Mouse (Mus musculus): ENCODE measurements around the gene C130050O18Rik. TPM values are rescaled to one million over a fixed set of nuclear protein-coding genes. Genes with fewer than 3 reads are reported as not detected.
A peak's percentile ranks its signal among the peaks of the same experiment; 100 is the strongest.

Gene C130050O18Rik
- polyA plus RNA-seq, 1 experiment from 2014 or later = 0.18 TPM

DNA sequence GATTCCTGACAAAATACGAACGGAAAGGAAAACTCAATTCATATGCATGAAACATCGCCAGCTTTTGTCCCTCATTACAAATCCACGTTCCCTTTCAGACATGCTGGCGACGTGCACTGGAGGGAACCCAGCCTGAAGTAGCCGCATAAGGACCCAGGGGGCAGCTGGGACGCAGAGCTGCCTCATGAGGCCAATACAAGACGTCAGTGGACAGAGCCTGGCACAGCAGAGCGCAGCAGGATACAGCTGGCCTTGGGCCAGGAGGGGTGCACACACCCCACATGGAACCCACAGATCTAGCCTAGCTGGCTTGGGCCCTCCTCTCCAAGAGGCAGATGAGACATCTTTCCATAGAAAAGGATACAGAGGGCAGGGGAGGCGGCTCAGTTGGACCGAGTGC lies 33.4 kb downstream of the C130050O18Rik start:
- no peak for ATAC-seq (replicated peaks)
- peak overlapping the region; percentile 53 for H3K27ac ChIP-seq
- no peak overlapping the region for H3K9ac ChIP-seq
- WGBS = 46% methylated on average over 12 of the region's 12 CpGs
- H3K27me3 ChIP-seq (replicated peaks) = no peaks in the 10 kb centered on the region
- no peaks in the 10 kb centered on the region for H3K36me3 ChIP-seq (replicated peaks)
- H3K9me3 ChIP-seq = no peaks in the 10 kb centered on the region
- H3K4me2 ChIP-seq = no peak overlapping the region
- H3K4me3 ChIP-seq = no peak overlapping the region
- H3K4me1 ChIP-seq = peaks cover 29% of the 10 kb centered on the region

DNA sequence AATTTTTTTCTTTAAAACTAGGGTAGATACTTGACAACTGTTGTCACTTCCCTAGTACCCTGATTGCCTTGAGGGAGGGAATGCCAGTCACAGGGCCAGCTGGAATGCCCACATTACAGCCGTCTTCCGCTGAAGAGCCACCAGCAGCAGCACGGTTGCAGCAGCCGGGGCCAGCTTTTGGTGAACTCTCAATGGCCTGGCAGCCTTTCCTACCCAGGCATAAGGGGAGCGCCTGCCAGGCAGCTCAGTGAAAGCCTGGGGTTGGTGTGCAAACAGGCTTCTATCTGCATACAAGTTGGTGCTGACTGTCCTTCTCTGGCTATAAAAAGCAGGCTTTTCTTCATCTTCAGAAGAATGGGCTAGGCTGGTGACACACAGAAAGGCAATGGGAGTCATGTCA lies 35.4 kb downstream of the C130050O18Rik start:
- Histone ChIP-seq H3K27me3 (replicated peaks) (no peaks in the 10 kb centered on the region), H3K36me3 (replicated peaks) (no peaks in the 10 kb centered on the region), H3K4me2 (no peak overlapping the region), H3K9ac (no peak overlapping the region), H3K27ac (no peak overlapping the region), H3K4me1 (peaks cover 15% of the 10 kb centered on the region), H3K9me3 (no peaks in the 10 kb centered on the region), H3K4me3 (no peak overlapping the region)
- 77% methylated on average over 5 of the region's 5 CpGs for WGBS
- no peak for ATAC-seq (replicated peaks)

DNA sequence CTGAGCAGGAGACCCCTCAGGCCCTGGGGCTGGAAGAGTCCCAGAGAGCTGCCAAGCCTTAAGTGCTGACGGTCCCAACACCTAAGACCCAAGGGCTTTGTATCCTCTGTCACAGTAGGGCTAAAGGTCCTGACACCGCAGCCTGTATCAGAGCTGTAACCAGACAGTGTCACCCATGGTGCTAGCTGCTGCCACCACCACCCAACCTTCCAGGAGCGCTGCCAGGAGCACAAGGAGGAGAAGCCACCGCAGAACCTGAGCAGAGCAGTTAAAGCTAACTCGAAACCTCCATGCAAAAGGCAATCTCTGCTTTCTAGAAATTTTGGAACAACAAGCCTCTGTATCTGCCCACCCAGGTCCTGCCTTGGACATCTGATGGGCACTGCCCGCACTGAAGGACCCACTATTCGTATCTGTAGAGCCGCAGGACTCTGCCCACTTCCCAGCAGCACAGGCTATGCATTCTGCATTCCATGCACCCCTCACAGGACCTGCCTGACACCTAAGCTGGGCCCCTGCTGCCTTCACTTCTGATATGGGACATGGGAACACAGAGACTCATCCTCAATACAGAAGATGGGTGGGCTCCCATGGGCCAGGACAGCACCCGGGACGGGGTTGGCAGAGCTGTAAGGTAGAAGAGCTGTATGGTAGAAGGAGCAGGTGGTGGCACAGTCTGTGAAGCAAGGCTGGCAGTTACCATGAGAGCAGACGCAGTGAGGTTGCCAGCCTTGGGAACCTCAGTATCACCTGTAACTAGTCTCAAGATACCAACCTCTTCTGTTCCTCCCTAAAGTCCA lies 36.0 kb downstream of the C130050O18Rik start:
- H3K9me3 ChIP-seq = no peaks in the 10 kb centered on the region
- WGBS = 95% methylated on average over 11 of the region's 11 CpGs
- no peak overlapping the region for H3K4me3 ChIP-seq
- no peaks in the 10 kb centered on the region for H3K27me3 ChIP-seq (replicated peaks)
- no peak overlapping the region for H3K9ac ChIP-seq
- 0 out of 2 replicates have a peak overlapping the region, but pooled peaks have one; percentile 39 for H3K27ac ChIP-seq
- ATAC-seq (replicated peaks) = no peak
- H3K4me2 ChIP-seq = no peak overlapping the region
- H3K4me1 ChIP-seq = peaks cover 8% of the 10 kb centered on the region; the same call in 1 of the 2 replicates
- no peaks in the 10 kb centered on the region for H3K36me3 ChIP-seq (replicated peaks)

DNA sequence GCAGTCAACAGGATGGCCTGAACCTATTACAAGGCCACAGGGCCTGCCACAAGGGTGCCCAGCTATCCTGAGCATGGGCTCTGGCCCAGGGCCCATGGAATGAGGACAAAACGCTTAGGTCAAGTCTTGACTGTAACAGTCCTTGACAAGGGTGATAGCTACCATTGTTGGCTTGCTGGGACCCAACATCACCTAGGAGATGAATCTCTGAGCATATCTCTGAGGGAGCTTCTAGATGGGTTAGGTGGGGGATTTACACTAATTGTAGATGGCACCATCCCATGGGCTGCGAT lies 36.6 kb downstream of the C130050O18Rik start:
- Histone ChIP-seq H3K36me3 (replicated peaks) (no peaks in the 10 kb centered on the region), H3K4me2 (no peak overlapping the region), H3K4me3 (no peak overlapping the region), H3K9me3 (no peaks in the 10 kb centered on the region), H3K9ac (no peak overlapping the region), H3K27ac (0 out of 2 replicates have a peak overlapping the region, but pooled peaks have one; percentile 39), H3K4me1 (peaks cover 8% of the 10 kb centered on the region; the same call in 1 of the 2 replicates), H3K27me3 (replicated peaks) (no peaks in the 10 kb centered on the region)
- ATAC-seq (replicated peaks) = no peak
- WGBS = 90% methylated on average over 2 of the region's 2 CpGs

DNA sequence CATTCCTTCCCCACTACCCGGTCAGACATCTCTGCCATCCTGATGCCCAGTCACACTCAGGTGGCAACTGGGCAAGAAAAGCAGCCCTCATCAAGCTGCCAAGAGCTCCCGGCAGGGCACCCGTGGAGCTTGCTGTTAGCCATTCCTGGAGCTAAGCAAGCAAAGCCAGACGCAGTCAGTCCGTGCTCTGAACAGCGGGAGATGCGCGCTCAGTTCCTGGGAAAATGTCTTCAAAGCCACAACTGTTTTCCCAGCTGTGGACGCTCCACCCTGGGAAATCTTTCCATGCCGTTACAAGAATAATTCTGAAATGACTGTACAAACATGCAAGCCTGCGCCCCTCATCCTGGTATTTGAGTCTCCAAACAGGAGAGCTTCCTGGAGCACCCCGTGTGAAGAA lies 37.3 kb downstream of the C130050O18Rik start:
- Histone ChIP-seq H3K9ac (no peak overlapping the region), H3K27me3 (replicated peaks) (no peaks in the 10 kb centered on the region), H3K4me2 (no peak overlapping the region), H3K27ac (peak overlapping the region; percentile 14; the same call in 1 of the 2 replicates), H3K4me1 (peaks cover 8% of the 10 kb centered on the region; the same call in 1 of the 2 replicates), H3K9me3 (no peaks in the 10 kb centered on the region), H3K36me3 (replicated peaks) (no peaks in the 10 kb centered on the region), H3K4me3 (no peak overlapping the region)
- ATAC-seq (replicated peaks) = no peak
- 75% methylated on average over 12 of the region's 12 CpGs for WGBS

DNA sequence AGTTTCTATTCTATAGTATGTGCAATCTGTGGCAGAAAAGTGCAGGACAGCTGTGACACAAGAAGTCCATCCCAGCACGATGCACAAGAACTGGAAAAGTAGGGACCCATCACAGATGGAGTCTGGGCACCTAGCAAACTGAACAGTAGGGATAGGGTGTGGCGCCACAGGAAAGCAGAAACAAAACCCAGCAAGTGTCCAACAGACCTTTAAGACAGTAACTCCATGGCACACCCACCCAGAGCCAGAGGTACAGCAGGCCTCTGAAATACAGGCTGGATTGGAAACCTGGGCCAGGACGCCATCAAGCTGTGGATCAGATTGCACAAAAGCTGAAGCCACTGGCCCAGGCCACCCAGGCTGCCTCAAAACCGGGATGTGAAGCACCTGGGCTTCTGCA lies 37.9 kb downstream of the C130050O18Rik start:
- Histone ChIP-seq H3K27me3 (replicated peaks) (no peaks in the 10 kb centered on the region), H3K4me2 (no peak overlapping the region), H3K4me3 (no peak overlapping the region), H3K9ac (no peak overlapping the region), H3K27ac (no peak overlapping the region; the same call in 1 of the 2 replicates), H3K4me1 (peaks cover 6% of the 10 kb centered on the region; the same call in 1 of the 2 replicates), H3K9me3 (no peaks in the 10 kb centered on the region), H3K36me3 (replicated peaks) (no peaks in the 10 kb centered on the region)
- WGBS = 79% methylated on average over 4 of the region's 4 CpGs
- ATAC-seq (replicated peaks) = no peak

DNA sequence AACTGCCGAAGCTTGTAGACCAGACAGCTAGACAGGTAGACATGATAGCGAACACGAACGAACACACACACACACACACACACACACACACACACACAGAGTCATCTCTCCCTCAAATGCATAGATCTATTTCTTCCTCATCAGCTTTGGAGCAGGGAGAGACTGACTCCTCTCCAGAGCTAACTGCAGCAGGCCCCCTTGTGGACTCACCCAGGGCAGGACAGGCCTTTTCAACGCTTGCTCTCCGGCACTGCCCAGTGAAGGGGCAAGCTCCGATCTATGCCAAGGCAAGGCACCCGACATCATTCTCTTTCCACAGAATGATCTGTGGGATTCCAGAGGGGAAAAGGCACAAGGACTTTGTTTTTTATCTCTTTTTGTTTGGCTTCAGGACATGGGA lies 40.2 kb downstream of the C130050O18Rik start:
- Histone ChIP-seq H3K27me3 (replicated peaks) (no peaks in the 10 kb centered on the region), H3K4me3 (no peak overlapping the region), H3K9me3 (no peaks in the 10 kb centered on the region), H3K36me3 (replicated peaks) (no peaks in the 10 kb centered on the region), H3K4me1 (peaks cover 15% of the 10 kb centered on the region), H3K4me2 (no peak overlapping the region), H3K9ac (no peak overlapping the region), H3K27ac (no peak overlapping the region)
- 88% methylated on average over 8 of the region's 8 CpGs for WGBS
- no peak for ATAC-seq (replicated peaks)

DNA sequence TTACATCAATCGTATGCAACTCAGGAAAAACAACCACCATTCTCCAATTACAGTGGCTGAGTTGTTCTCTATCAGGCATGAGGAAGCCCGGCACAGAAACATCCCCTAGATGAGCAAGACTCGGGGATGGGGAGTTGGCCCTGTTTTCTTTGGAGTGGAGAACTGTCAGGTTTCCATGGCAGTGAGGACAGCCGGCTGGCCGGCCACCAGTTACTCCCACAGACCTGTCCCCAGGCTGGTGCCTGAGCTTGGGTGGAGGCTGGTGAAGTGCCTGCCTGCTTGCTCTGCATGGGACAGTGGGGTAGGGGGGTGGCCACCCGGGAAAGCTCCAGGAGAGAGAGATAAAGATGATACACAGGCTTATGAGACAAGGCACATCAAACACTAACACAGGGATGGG lies 42.9 kb downstream of the C130050O18Rik start:
- Histone ChIP-seq H3K4me2 (no peak overlapping the region), H3K4me1 (peaks cover 12% of the 10 kb centered on the region), H3K4me3 (no peak overlapping the region), H3K9me3 (no peaks in the 10 kb centered on the region), H3K27ac (no peak overlapping the region), H3K9ac (no peak overlapping the region), H3K27me3 (replicated peaks) (no peaks in the 10 kb centered on the region), H3K36me3 (replicated peaks) (no peaks in the 10 kb centered on the region)
- WGBS = 74% methylated on average over 6 of the region's 6 CpGs
- no peak for ATAC-seq (replicated peaks)

DNA sequence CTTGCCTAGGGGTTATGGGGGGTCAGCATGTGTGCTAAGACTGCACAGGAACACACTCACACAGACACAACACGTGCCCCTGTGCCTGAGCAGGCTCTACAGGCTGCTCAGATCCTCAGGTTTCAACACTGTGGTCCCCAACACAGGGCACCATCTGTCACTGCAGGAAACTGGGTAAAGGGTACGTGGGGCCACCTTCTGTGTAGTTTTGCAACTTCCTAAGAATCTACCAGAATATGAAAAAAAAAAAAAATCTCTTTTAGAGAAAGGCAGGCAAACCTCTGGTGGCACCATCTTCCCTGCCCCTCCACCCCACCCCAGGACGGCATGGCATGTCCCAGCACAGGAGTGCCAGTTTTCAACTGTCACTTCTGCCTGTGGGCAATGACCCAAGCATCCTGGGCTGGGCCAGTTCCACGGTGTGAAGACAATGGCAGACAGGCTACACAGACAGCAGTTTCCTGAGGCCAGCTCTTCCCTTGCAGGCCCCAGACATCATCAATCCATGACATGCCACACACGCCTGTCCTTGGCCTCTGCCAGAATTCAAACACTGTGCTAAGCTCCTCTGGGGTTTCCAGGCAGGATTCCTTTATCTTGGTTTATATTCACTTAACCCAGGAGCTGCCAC lies 44.2 kb downstream of the C130050O18Rik start:
- no peak overlapping the region for H3K9ac ChIP-seq
- H3K4me2 ChIP-seq = no peak overlapping the region
- no peaks in the 10 kb centered on the region for H3K9me3 ChIP-seq
- no peak overlapping the region for H3K4me3 ChIP-seq
- ATAC-seq (replicated peaks) = no peak
- 58% methylated on average over 5 of the region's 5 CpGs for WGBS
- H3K27ac ChIP-seq = peak overlapping the region; percentile 44; the same call in 1 of the 2 replicates
- no peaks in the 10 kb centered on the region for H3K36me3 ChIP-seq (replicated peaks)
- H3K4me1 ChIP-seq = peaks cover 12% of the 10 kb centered on the region
- no peaks in the 10 kb centered on the region for H3K27me3 ChIP-seq (replicated peaks)

DNA sequence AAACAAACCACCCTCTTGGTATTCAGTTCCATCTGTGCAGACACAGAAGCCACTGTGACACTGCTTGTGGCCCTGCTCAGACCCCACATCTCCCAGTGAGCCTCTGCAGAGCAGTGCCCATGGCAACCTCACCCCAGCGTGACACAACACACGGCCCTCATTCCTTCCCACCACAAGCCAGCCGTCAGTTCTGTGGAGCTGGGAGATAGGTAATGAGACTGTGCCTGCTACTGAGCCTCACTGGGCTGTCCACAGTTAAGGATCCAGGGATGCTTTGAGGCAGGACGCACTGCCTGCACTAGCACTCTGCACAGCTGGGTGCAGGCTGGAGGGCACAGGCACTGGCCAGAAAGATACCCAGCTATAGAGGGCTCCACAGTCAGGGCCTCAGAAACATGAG lies 44.8 kb downstream of the C130050O18Rik start:
- H3K4me2 ChIP-seq = no peak overlapping the region
- peak overlapping the region; percentile 44; the same call in 1 of the 2 replicates for H3K27ac ChIP-seq
- H3K4me1 ChIP-seq = peaks cover 12% of the 10 kb centered on the region
- no peak overlapping the region for H3K4me3 ChIP-seq
- WGBS = 33% methylated on average over 4 of the region's 4 CpGs
- H3K36me3 ChIP-seq (replicated peaks) = no peaks in the 10 kb centered on the region; the same call in 1 of the 2 replicates
- no peaks in the 10 kb centered on the region for H3K9me3 ChIP-seq
- H3K27me3 ChIP-seq (replicated peaks) = no peaks in the 10 kb centered on the region
- no peak for ATAC-seq (replicated peaks)
- no peak overlapping the region for H3K9ac ChIP-seq

DNA sequence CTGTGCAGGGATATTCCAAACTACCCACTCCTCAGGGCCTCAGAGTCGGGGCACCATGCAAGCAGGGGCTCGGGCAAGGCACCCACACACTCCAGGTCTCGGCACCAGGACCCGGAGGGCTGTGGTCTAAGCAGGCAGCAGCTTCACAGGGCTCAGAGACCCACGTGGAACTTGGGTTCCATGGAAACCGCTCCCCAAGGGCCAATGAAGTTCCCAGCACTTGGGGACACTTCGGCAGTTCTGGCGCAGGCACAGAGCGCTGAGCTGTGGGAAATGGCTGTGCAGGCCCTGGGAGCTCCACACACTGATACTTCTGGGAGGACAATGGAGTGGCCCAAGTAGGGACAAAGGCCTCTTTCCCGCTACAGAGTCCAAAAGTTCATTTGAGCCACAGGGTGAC lies 48.0 kb downstream of the C130050O18Rik start:
- Histone ChIP-seq H3K9me3 (no peaks in the 10 kb centered on the region), H3K27ac (peak overlapping the region; percentile 29; the same call in 1 of the 2 replicates), H3K4me2 (no peak overlapping the region), H3K36me3 (replicated peaks) (no peaks in the 10 kb centered on the region; the same call in 1 of the 2 replicates), H3K4me3 (no peak overlapping the region), H3K4me1 (peaks cover 12% of the 10 kb centered on the region), H3K9ac (no peak overlapping the region), H3K27me3 (replicated peaks) (no peaks in the 10 kb centered on the region)
- ATAC-seq (replicated peaks) = no peak
- WGBS = 85% methylated on average over 10 of the region's 10 CpGs

DNA sequence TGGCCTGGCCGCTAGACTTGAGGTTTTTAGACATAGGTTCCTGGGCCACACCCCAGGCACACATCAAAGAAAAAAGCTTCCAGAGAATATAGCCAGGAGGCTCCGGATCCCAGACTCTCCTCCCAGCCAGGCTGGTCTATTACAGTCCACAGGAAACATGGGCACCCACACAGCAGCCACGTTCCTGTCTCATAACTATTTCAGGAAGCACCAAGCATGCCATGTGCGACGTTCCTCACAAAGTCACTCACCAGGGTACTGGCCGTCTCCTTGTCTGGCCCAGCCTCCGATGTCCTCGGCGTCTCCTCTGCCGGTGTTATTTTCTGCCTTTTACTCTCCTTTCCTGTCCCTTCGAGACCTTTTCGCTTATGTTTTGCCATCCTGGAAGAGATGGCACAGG lies 50.1 kb downstream of the C130050O18Rik start:
- no peak for ATAC-seq (replicated peaks)
- Histone ChIP-seq H3K27me3 (replicated peaks) (no peaks in the 10 kb centered on the region), H3K9me3 (no peaks in the 10 kb centered on the region), H3K4me1 (peaks cover 10% of the 10 kb centered on the region), H3K36me3 (replicated peaks) (no peaks in the 10 kb centered on the region; the same call in 1 of the 2 replicates), H3K4me3 (no peak overlapping the region), H3K9ac (no peak overlapping the region), H3K4me2 (no peak overlapping the region), H3K27ac (no peak overlapping the region)
- 90% methylated on average over 12 of the region's 12 CpGs for WGBS

Data from midbrain, embryonic 15.5 days (tissue).